Mouse (Mus musculus) urinary bladder, postnatal 10 days (tissue): ENCODE results near the gene Ikzf3.

Experiments used
- DNase-seq: peaks from one replicate; pipeline ENCODE4 v3.0.0; 2022; ENCODE audit warnings: low spot score

Gene Ikzf3

GRCm38 (mm10) chr11:98512881-98513280 is 33.0 kb downstream of the Ikzf3 start:
- no peak for DNase-seq

- no peak for DNase-seq
These were observed 35.7 kb downstream of the Ikzf3 start for GRCm38 (mm10) chr11:98510125-98510524.

GRCm38 (mm10) chr11:98509434-98509833 is 36.4 kb downstream of the Ikzf3 start:
- no peak for DNase-seq

GRCm38 (mm10) chr11:98504926-98505325 is 40.9 kb downstream of the Ikzf3 start:
- no peak for DNase-seq

GRCm38 (mm10) chr11:98497388-98498288 is 48.2 kb downstream of the Ikzf3 start:
- DNase-seq: no peak

- no peak for DNase-seq
These were observed 50.6 kb downstream of the Ikzf3 start for GRCm38 (mm10) chr11:98495176-98495719.

- no peak for DNase-seq
These were observed 52.4 kb downstream of the Ikzf3 start for GRCm38 (mm10) chr11:98493394-98493793.

- no peak for DNase-seq
These were observed 52.9 kb downstream of the Ikzf3 start for GRCm38 (mm10) chr11:98492959-98493358.

- no peak for DNase-seq
These were observed 54.3 kb downstream of the Ikzf3 start for GRCm38 (mm10) chr11:98491571-98491970.

GRCm38 (mm10) chr11:98488540-98489234 is 57.1 kb downstream of the Ikzf3 start:
- DNase-seq: no peak

GRCm38 (mm10) chr11:98487526-98488040 is 58.2 kb downstream of the Ikzf3 start:
- no peak for DNase-seq

- DNase-seq: no peak
These were observed 60.1 kb downstream of the Ikzf3 start for GRCm38 (mm10) chr11:98485749-98486148.

GRCm38 (mm10) chr11:98482067-98482466 is 63.8 kb downstream of the Ikzf3 start:
- DNase-seq: no peak

- DNase-seq: no peak
These were observed 64.6 kb downstream of the Ikzf3 start for GRCm38 (mm10) chr11:98481231-98481630.

- DNase-seq: no peak
These were observed 65.8 kb downstream of the Ikzf3 start for GRCm38 (mm10) chr11:98479940-98480497.

- DNase-seq: no peak
These were observed 66.5 kb downstream of the Ikzf3 start for GRCm38 (mm10) chr11:98479026-98479939.

GRCm38 (mm10) chr11:98477011-98477701 is 68.7 kb downstream of the Ikzf3 start:
- DNase-seq: no peak

GRCm38 (mm10) chr11:98476434-98476807 is 69.4 kb downstream of the Ikzf3 start:
- no peak for DNase-seq

- no peak for DNase-seq
These were observed 70.0 kb downstream of the Ikzf3 start for GRCm38 (mm10) chr11:98475630-98476433.

GRCm38 (mm10) chr11:98474967-98475366 is 70.9 kb downstream of the Ikzf3 start:
- DNase-seq: no peak
